Mouse (Mus musculus): ENCODE data around the gene Rgl1. TPM values are rescaled to one million over a fixed set of nuclear protein-coding genes. Genes with fewer than 3 reads are reported as not detected.

The Rgl1 gene
- polyA plus RNA-seq, 1 experiment = 49.2 TPM

DNA sequence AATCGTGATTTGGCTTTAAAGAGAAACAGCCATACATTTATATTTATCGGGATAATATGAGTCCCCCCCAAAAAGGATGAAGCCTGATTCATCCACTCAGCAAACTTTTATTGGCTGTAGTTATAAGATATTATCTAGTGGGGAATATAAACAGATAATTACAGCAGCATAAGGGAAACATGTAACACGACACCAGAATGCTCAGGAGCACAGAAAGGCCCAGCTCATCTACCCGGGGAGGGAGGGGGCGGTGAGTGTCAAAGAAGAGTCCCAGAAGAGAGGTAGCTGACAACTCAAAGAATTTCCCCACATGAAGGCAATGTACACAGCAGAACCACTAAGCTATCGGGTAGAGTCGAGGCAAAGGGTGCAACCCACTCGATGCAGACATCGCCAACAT, 146.8 kb downstream of the Rgl1 start:
- Histone ChIP-seq H3K27me3 (ENCODE audit: control insufficient read depth, insufficient read depth, low read length) (no peaks in the 10 kb centered on the region), H3K4me1 (ENCODE audit: control insufficient read depth, insufficient read depth, low read length) (peaks cover under 1% of the 10 kb centered on the region), H3K4me3 (ENCODE audit: control insufficient read depth, low read depth, low read length) (no peak overlapping the region), H3K27ac (ENCODE audit: control insufficient read depth, insufficient read depth, low read depth, low read length) (no peak overlapping the region), H3K36me3 (ENCODE audit: control insufficient read depth, insufficient read depth, low read length) (no peaks in the 10 kb centered on the region)
- no peak for TF ChIP-seq CTCF (IDR thresholded peaks at IDR 0.05; ENCODE audit: control insufficient read depth, insufficient read depth, insufficient replicate concordance, low read depth, low read length)
- TF ChIP-seq POLR2A (IDR thresholded peaks at IDR 0.05; ENCODE audit: control insufficient read depth, low read depth, low read length) = no peak

- Histone ChIP-seq H3K4me3 (ENCODE audit: control insufficient read depth, low read depth, low read length) (no peak overlapping the region), H3K4me1 (ENCODE audit: control insufficient read depth, insufficient read depth, low read length) (no peaks in the 10 kb centered on the region; the same call in 1 of the 2 replicates), H3K36me3 (ENCODE audit: control insufficient read depth, insufficient read depth, low read length) (no peaks in the 10 kb centered on the region), H3K27ac (ENCODE audit: control insufficient read depth, insufficient read depth, low read depth, low read length) (no peak overlapping the region), H3K27me3 (ENCODE audit: control insufficient read depth, insufficient read depth, low read length) (no peaks in the 10 kb centered on the region)
- TF ChIP-seq CTCF (IDR thresholded peaks at IDR 0.05; ENCODE audit: control insufficient read depth, insufficient read depth, insufficient replicate concordance, low read depth, low read length) = no peak
- TF ChIP-seq POLR2A (IDR thresholded peaks at IDR 0.05; ENCODE audit: control insufficient read depth, low read depth, low read length) = no peak
These were observed 147.3 kb downstream of the Rgl1 start for GRCm38 (mm10) chr1:152618896-152619295.

- no peaks in the 10 kb centered on the region; the same call in none of the 2 replicates for H3K4me1 ChIP-seq (ENCODE audit: control insufficient read depth, insufficient read depth, low read length)
- H3K4me3 ChIP-seq (ENCODE audit: control insufficient read depth, low read depth, low read length) = no peak overlapping the region
- H3K36me3 ChIP-seq (ENCODE audit: control insufficient read depth, insufficient read depth, low read length) = no peaks in the 10 kb centered on the region
- TF ChIP-seq CTCF (IDR thresholded peaks at IDR 0.05; ENCODE audit: control insufficient read depth, insufficient read depth, insufficient replicate concordance, low read depth, low read length) (peak; percentile 15; the same call in 1 of the 2 replicates), POLR2A (IDR thresholded peaks at IDR 0.05; ENCODE audit: control insufficient read depth, low read depth, low read length) (no peak)
- H3K27ac ChIP-seq (ENCODE audit: control insufficient read depth, insufficient read depth, low read depth, low read length) = no peak overlapping the region
- no peaks in the 10 kb centered on the region for H3K27me3 ChIP-seq (ENCODE audit: control insufficient read depth, insufficient read depth, low read length)
These were observed 147.8 kb downstream of the Rgl1 start for GRCm38 (mm10) chr1:152618381-152618780.

DNA sequence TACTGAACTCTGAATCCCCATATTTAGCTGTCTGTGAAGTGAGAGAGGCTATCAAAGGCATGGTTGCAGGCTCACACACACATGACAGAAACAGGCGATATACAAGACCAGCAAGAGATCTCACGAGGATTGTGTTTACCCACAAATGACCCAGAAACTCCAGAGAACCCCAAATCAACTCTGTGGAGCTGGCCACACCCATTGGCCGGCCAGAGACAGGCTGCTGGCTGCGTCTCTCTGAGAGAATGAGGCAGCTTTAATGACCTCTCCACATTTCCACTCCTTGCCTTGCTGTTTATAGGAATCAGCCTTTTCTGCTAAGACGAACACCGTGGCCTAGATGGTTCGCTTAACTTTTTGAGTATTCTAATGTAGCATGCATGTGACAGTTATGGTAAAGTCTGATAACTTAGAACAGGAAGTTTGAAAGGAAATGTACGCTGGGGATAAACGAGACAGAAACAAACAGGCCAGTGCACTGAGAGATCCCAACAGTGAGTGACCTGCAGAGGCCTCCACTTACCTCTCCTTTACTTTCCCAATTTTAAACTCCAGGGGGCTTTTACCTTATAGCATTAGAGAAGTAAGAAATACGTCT, 148.3 kb downstream of the Rgl1 start:
- H3K4me1 ChIP-seq (ENCODE audit: control insufficient read depth, insufficient read depth, low read length) = no peaks in the 10 kb centered on the region; the same call in none of the 2 replicates
- no peaks in the 10 kb centered on the region for H3K36me3 ChIP-seq (ENCODE audit: control insufficient read depth, insufficient read depth, low read length)
- TF ChIP-seq POLR2A (IDR thresholded peaks at IDR 0.05; ENCODE audit: control insufficient read depth, low read depth, low read length) = no peak
- no peaks in the 10 kb centered on the region for H3K27me3 ChIP-seq (ENCODE audit: control insufficient read depth, insufficient read depth, low read length)
- H3K27ac ChIP-seq (ENCODE audit: control insufficient read depth, insufficient read depth, low read depth, low read length) = no peak overlapping the region; the same call in 1 of the 2 replicates
- no peak overlapping the region for H3K4me3 ChIP-seq (ENCODE audit: control insufficient read depth, low read depth, low read length)

GRCm38 (mm10) chr1:152616777-152617057, 149.4 kb downstream of the Rgl1 start:
- H3K27me3 ChIP-seq (ENCODE audit: control insufficient read depth, insufficient read depth, low read length) = no peaks in the 10 kb centered on the region
- H3K36me3 ChIP-seq (ENCODE audit: control insufficient read depth, insufficient read depth, low read length) = no peaks in the 10 kb centered on the region
- no peak for TF ChIP-seq CTCF (IDR thresholded peaks at IDR 0.05; ENCODE audit: control insufficient read depth, insufficient read depth, insufficient replicate concordance, low read depth, low read length)
- TF ChIP-seq POLR2A (IDR thresholded peaks at IDR 0.05; ENCODE audit: control insufficient read depth, low read depth, low read length) = no peak
- H3K4me3 ChIP-seq (ENCODE audit: control insufficient read depth, low read depth, low read length) = no peak overlapping the region
- no peak overlapping the region for H3K27ac ChIP-seq (ENCODE audit: control insufficient read depth, insufficient read depth, low read depth, low read length)
- H3K4me1 ChIP-seq (ENCODE audit: control insufficient read depth, insufficient read depth, low read length) = no peaks in the 10 kb centered on the region; the same call in none of the 2 replicates

- Histone ChIP-seq H3K36me3 (ENCODE audit: control insufficient read depth, insufficient read depth, low read length) (no peaks in the 10 kb centered on the region), H3K4me3 (ENCODE audit: control insufficient read depth, low read depth, low read length) (no peak overlapping the region), H3K4me1 (ENCODE audit: control insufficient read depth, insufficient read depth, low read length) (no peaks in the 10 kb centered on the region; the same call in none of the 2 replicates), H3K27me3 (ENCODE audit: control insufficient read depth, insufficient read depth, low read length) (no peaks in the 10 kb centered on the region), H3K27ac (ENCODE audit: control insufficient read depth, insufficient read depth, low read depth, low read length) (peak overlapping the region; percentile 32; the same call in 1 of the 2 replicates)
- TF ChIP-seq CTCF (IDR thresholded peaks at IDR 0.05; ENCODE audit: control insufficient read depth, insufficient read depth, insufficient replicate concordance, low read depth, low read length) (no peak), POLR2A (IDR thresholded peaks at IDR 0.05; ENCODE audit: control insufficient read depth, low read depth, low read length) (no peak)
These were observed 150.0 kb downstream of the Rgl1 start for GRCm38 (mm10) chr1:152615987-152616776.

DNA sequence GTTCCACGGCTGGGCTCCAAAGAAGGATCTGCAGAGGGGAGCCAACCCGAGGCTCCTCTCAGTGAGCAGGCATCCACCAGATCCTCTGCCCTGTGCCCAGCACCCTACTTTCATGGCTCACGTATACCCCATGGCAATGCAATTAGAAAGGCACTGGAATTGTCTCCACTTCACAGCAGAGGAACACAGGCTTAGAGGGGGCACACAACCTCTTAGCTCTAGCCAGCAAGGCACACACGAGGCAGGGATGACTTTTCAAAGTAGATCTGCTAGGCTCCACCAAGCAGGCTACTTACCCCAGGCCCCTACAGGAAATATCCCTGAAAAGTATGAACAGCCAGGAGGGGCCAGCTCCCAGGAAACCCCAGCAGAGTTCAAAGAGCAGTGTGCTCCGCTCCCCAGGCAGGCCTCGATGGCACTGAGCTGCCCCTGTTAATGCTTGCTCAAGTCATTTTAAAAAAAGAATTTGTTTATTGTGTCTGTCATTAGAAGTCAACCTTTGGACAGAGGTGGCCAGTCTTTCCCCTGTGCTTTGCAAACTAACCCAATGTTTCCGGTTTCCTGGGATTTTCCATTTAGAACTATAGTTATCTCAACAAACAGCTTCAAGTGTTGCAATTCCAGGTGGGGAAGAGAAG, 151.3 kb downstream of the Rgl1 start:
- H3K4me1 ChIP-seq (ENCODE audit: control insufficient read depth, insufficient read depth, low read length) = no peaks in the 10 kb centered on the region; the same call in none of the 2 replicates
- no peaks in the 10 kb centered on the region for H3K27me3 ChIP-seq (ENCODE audit: control insufficient read depth, insufficient read depth, low read length)
- no peak overlapping the region for H3K4me3 ChIP-seq (ENCODE audit: control insufficient read depth, low read depth, low read length)
- H3K27ac ChIP-seq (ENCODE audit: control insufficient read depth, insufficient read depth, low read depth, low read length) = no peak overlapping the region
- H3K36me3 ChIP-seq (ENCODE audit: control insufficient read depth, insufficient read depth, low read length) = no peaks in the 10 kb centered on the region
- TF ChIP-seq CTCF (IDR thresholded peaks at IDR 0.05; ENCODE audit: control insufficient read depth, insufficient read depth, insufficient replicate concordance, low read depth, low read length) = no peak
- TF ChIP-seq POLR2A (IDR thresholded peaks at IDR 0.05; ENCODE audit: control insufficient read depth, low read depth, low read length) = no peak
